Mouse (Mus musculus) cerebellum, adult 9-10 months (tissue): Measurements from ENCODE around the gene Pls3.

Experiments
- DNase-seq: peaks from one replicate; pipeline ENCODE4 v3.0.0; 2022

Pls3 gene

GRCm38 (mm10) chrX:75874332-75875291 lies at the start of gene Pls3:
Gene Pls3 (minus strand): TSS chrX:75875182.
- DNase-seq = peak; percentile 76

GRCm38 (mm10) chrX:75895716-75896115 lies 20.7 kb upstream of the Pls3 start:
- DNase-seq = no peak

- DNase-seq = peak; percentile 27
Measured at GRCm38 (mm10) chrX:75875566-75875965, 584 bp upstream of the Pls3 start.

GRCm38 (mm10) chrX:75873813-75874212 lies 1.2 kb downstream of the Pls3 start:
- peak; percentile 18 for DNase-seq

- peak; percentile 10 for DNase-seq
Measured at GRCm38 (mm10) chrX:75873253-75873652, 1.7 kb downstream of the Pls3 start.

- no peak for DNase-seq
Measured at GRCm38 (mm10) chrX:75871855-75872254, 3.1 kb downstream of the Pls3 start.

- no peak for DNase-seq
Measured at GRCm38 (mm10) chrX:75861715-75862114, 13.3 kb downstream of the Pls3 start.

GRCm38 (mm10) chrX:75854294-75854693 lies 20.7 kb downstream of the Pls3 start:
- DNase-seq = no peak

GRCm38 (mm10) chrX:75844290-75844689 lies 30.7 kb downstream of the Pls3 start:
- DNase-seq = no peak

- no peak for DNase-seq
Measured at GRCm38 (mm10) chrX:75842835-75843234, 32.1 kb downstream of the Pls3 start.

GRCm38 (mm10) chrX:75842120-75842519 lies 32.9 kb downstream of the Pls3 start:
- DNase-seq = no peak

GRCm38 (mm10) chrX:75840263-75840662 lies 34.7 kb downstream of the Pls3 start:
- no peak for DNase-seq

- no peak for DNase-seq
Measured at GRCm38 (mm10) chrX:75834836-75835235, 40.1 kb downstream of the Pls3 start.

GRCm38 (mm10) chrX:75834286-75834685 lies 40.7 kb downstream of the Pls3 start:
- DNase-seq = no peak

- no peak for DNase-seq
Measured at GRCm38 (mm10) chrX:75833006-75833641, 41.9 kb downstream of the Pls3 start.

- DNase-seq = no peak
Measured at GRCm38 (mm10) chrX:75829867-75830255, 45.1 kb downstream of the Pls3 start.

GRCm38 (mm10) chrX:75829240-75829866 lies 45.6 kb downstream of the Pls3 start:
- no peak for DNase-seq

- DNase-seq = no peak
Measured at GRCm38 (mm10) chrX:75818647-75819271, 56.2 kb downstream of the Pls3 start.

- DNase-seq = no peak
Measured at GRCm38 (mm10) chrX:75814958-75815357, 60.0 kb downstream of the Pls3 start.

GRCm38 (mm10) chrX:75814123-75814522 lies 60.9 kb downstream of the Pls3 start:
- no peak for DNase-seq

- peak; percentile 65 for DNase-seq
Measured at GRCm38 (mm10) chrX:75796583-75796982, 78.4 kb downstream of the Pls3 start.

- no peak for DNase-seq
Measured at GRCm38 (mm10) chrX:75779796-75780195, 95.2 kb downstream of the Pls3 start.

GRCm38 (mm10) chrX:75777461-75777860 lies 97.5 kb downstream of the Pls3 start:
- no peak for DNase-seq
